Mouse (Mus musculus): ENCODE data around the gene Atg4b.
"Not testable (repeated sequence)": the region's sequence is repeated elsewhere in the genome, so short reads cannot be mapped to it uniquely, and the experiment has no call there.

Gene Atg4b

GRCm38 (mm10) chr1:93818722-93819121 lies 67.4 kb downstream of the Atg4b start:
- no peak for DNase-seq (ENCODE audit: low spot score)

- DNase-seq (ENCODE audit: low spot score) = no peak
Observed at GRCm38 (mm10) chr1:93823796-93824495, 72.6 kb downstream of the Atg4b start.

DNA sequence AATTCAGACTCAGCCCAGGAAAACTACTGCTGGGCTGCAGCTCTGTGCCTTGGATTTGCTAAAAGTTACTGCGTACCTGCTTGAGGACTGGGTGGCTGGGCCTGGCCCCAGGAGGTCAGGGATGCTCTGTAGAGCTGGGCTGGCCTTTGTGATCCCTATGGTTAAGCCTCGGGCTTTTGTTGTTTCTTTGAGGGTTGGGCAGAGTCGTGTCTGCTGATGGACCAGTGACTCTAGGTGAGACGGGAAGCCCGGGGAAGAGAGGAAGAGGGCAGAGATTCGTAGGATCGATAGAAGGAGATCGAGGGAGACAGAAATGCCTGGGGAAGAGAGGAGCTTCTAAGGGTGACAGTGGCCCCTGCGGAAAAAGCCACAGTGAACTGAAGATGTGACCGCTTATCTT lies 73.3 kb downstream of the Atg4b start, which contains the start of gene D2hgdh:
Gene D2hgdh, plus strand, starts transcription at position 301 of the 400 bp plus-strand sequence.
- DNase-seq (ENCODE audit: low spot score) = no peak

GRCm38 (mm10) chr1:93825105-93825674 lies 73.9 kb downstream of the Atg4b start:
- peak; percentile 91 for DNase-seq (ENCODE audit: low spot score)

- no peak for DNase-seq (ENCODE audit: low spot score)
Observed at GRCm38 (mm10) chr1:93825771-93826539, 74.7 kb downstream of the Atg4b start.

- DNase-seq (ENCODE audit: low spot score) = no peak
Observed at GRCm38 (mm10) chr1:93826540-93826835, 75.2 kb downstream of the Atg4b start.

DNA sequence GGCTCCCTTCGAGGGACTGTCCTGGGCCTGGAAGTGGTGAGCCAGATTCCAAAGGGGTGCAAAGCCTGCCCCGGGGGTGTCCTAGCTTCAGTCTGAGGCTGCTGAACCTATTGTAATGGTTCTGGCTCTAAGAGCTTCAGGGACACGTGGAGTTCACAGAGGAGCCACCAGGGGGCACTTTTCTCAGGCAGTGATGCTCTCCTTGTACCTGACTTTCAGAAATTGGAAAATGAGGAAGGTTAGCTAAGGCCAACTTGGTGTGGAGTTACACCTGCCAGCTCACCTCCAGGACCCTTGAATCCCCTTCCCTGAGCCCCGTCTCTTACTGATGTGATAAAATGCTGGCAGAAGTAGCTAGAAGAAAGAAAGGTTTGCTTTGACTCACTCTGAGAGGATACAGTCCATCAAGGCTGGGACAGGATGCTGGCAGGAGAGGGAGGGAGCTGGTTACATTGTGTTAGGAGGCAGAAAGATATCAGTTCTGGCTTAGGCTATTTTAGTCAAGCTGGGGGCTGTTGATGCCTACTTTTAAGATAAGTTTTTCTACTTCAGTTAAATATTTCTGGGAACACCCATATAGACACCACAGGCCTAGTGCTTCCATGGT lies 81.6 kb downstream of the Atg4b start:
- DNase-seq (ENCODE audit: low spot score) = not testable (repeated sequence)

DNA sequence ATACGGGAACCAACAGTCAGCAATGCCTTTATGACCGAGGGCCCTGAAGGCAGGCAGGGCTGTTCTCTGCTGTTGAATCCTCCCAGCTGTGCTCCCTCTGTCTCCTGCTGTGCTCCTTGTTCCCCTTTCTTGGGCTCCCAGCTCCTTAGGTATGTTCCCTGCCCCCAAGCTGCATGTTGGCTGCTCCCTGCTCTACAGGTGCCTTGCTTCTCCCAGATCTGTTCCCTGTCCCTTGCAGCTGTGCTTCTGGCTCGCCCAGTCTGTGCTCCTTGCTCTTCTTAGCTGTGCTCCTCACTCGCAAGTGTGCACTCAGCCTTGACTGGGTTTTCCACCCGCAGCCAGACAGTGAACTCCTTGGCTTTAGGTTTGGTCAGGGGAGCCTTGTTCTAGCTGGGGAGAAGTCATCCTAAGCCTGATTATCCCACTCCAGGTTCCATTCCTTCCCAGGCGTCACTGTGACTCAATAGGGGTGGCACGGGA lies 83.4 kb downstream of the Atg4b start:
- no peak for DNase-seq (ENCODE audit: low spot score)

- DNase-seq (ENCODE audit: low spot score) = no peak
Observed at GRCm38 (mm10) chr1:93835211-93835610, 83.9 kb downstream of the Atg4b start.

GRCm38 (mm10) chr1:93835876-93836531 lies 84.7 kb downstream of the Atg4b start:
- DNase-seq (ENCODE audit: low spot score) = no peak

DNA sequence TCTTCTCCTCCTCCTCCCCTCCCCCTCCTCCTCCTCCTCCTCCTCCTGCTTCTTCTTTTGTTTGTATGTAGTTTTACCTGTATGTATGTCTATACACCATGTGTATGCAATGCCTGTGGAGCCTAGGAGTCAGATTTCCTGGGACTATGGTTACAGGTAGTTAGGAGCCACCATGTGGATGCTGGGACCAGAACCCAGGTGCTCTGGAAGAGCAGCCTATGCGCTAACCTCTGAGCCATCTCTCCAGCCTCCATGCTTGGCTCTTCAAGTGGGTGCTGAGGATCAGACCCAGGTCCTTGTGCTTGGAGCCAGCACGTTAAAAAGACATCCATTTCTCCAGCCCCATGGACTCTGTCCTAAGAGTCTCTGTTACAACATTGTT lies 85.2 kb downstream of the Atg4b start:
- DNase-seq (ENCODE audit: low spot score) = no peak

GRCm38 (mm10) chr1:93837335-93837734 lies 86.0 kb downstream of the Atg4b start:
- DNase-seq (ENCODE audit: low spot score) = no peak

DNA sequence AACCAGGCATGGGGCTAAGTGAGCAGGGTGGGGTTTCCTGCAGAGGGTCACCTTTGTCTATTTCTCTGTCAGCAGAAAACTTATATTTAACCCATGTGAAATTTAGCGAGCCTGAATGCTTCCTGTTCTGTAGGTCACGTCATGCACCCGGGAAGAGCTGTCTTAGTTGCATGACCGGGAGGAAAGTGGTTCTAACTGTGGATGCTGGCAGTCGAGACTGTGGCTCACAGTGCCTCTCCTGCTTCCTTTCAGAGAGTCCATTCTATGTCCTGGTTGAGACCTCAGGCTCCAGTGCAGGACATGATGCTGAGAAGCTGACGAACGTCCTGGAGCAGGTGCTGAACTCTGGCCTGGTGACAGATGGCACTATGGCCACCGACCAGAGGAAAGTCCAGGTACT lies 87.3 kb downstream of the Atg4b start:
- not testable (repeated sequence) for DNase-seq (ENCODE audit: low spot score)

All from spleen, adult 12 weeks (tissue).